Mouse (Mus musculus): ENCODE measurements around the gene Cnn1. TPM values are rescaled to one million over a fixed set of nuclear protein-coding genes. Genes with fewer than 3 reads are reported as not detected.
"Not testable (repeated sequence)": the region's sequence is repeated elsewhere in the genome, so short reads cannot be mapped to it uniquely, and the experiment has no call there.

Gene Cnn1
- total RNA-seq, 2 experiments from 2014 or later, result 0.42 to 0.43 TPM

DNA sequence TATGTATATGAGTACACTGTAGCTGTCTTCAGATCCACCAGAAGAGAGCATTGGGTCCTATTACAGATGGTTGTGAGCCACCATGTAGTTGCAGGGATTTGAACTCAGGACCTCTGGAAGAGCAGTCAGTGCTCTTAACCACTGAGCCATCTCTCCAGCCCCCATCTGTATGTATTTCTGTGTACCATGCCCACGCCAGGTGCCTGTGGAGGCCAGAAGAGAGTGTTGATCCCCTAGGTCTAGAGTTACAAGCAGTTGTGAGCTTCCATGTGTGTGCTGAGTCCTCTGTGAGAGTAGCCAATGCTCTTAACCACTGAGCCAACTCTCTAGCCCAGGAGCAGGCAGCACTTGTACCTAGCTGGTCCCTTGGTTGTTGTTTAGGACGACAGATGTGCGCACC lies 25.2 kb downstream of the Cnn1 start:
- DNase-seq (ENCODE audit: low spot score in 2 of 2), result no peak

DNA sequence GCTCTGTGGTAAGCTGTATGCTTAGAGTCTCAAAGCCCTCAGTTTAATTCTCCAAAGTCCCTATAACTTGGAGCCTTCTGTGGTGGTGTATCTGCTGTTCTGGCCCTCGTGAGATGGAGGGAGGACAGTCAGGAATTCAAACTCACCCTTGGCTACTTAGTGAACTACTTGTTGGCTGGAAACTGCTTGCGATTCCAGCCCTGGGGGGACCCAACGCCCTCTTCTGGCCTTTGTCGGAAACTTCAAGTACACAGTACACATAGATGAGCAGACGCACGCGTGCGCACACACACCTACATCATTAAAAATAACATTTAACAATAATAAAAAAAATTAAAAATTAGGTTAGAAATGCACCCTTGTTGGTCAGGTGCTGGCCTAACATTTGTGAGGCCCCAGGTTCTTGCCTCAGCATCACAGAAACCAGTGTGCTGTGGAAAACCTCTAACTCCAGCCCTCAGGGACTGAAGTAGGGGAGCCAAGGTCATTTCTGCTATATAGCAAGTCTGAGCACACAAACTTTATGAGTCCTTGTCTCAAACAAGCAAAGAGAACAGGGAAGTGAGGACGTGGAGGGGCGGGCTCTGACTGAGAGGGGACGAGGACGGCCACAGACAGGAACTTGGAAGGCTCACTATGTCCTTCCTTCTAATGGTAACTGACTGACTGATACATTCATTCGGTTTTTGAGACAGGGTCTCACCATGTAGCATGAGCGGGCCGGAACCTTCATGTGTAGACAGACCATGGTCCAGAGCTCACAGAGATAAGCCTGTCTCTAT lies 26.4 kb downstream of the Cnn1 start:
- DNase-seq (ENCODE audit: low spot score in 2 of 2), result no peak

DNA sequence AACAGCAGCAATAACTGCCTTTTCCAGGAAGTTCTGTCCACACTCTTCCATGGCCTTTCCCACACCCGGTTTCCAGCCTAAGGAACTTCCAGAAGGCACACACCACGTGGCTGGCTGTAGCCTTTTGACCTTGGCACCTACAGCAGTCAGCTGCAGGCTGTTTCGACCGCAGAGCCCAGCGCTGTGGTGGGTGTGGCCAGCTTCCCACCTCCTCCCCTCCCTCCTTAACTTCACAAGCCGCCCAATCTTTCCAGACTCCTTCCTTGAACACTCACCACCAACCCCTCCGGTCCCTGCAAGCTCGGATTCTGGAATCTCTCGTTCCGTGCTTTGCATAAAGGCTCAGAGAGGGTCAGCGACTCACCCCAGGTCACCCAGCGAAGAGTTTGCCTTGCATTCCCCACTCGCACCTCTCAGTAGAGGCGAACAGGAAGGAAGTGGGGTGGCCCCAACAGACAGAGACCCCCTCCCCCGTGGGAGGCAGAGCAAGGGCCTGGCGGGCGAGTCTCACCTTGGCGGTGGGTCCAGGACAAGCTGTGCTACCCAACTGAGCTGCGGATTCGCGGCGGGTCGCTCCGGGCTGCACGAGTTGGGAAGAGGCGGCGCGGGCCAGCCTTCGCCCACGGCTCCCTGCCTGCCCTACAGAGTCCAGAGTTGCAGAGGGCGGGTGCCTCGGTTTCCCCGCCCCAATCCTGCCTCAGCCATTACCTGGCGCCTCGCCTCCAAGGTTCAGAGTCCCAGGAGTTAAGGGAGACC lies 32.4 kb downstream of the Cnn1 start:
- DNase-seq (ENCODE audit: low spot score in 2 of 2), result no peak

DNA sequence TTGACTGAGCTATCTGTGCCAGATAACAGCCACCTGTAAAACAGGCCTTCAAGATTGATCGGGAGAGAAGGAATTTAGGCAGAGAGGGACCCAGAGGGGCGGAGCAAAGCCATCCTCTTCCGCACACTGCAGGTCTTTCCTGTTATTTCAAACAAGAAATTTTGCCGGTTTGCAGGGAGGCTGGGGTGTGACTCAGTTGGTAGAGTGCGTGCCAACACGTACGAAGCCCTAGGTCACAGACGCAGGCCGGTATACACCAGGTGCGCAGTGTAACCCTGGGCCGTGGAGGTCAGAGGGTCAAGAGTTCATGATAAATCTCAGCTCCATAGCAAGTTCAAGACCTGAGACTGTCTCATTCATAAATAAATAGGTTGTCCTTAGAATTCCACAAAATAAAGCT lies 33.2 kb downstream of the Cnn1 start:
- no peak for DNase-seq (ENCODE audit: low spot score in 2 of 2)

DNA sequence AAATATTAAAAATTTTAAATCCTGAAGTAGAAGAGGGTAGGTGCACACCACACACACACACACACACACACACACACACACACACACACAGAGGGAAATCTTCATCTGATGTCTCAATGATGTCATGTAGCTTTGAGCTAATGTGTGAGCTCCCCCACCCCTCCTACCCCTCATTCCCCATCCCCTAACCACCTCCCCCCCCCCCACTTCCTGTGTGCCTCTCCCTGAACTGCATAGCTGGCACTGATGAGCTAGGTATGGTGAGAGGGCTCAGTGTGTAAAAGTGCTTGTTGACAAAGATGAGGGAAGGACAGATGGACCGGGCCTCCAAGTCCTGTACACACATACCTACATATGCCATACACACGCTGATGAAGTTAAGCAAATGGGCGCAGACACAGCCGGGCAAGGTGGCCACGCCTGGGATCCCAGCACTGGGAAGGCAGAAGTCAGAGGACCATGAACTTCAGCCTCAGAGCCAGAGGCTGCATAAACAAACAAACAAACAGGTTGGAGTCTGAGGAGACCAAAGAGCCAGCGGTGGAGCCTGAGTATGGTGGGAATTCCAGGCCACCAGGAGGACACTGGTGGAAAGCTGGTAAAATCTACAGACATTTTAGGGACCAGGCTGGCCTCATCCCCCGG lies 35.4 kb downstream of the Cnn1 start:
- DNase-seq (ENCODE audit: low spot score in 2 of 2), result no peak

DNA sequence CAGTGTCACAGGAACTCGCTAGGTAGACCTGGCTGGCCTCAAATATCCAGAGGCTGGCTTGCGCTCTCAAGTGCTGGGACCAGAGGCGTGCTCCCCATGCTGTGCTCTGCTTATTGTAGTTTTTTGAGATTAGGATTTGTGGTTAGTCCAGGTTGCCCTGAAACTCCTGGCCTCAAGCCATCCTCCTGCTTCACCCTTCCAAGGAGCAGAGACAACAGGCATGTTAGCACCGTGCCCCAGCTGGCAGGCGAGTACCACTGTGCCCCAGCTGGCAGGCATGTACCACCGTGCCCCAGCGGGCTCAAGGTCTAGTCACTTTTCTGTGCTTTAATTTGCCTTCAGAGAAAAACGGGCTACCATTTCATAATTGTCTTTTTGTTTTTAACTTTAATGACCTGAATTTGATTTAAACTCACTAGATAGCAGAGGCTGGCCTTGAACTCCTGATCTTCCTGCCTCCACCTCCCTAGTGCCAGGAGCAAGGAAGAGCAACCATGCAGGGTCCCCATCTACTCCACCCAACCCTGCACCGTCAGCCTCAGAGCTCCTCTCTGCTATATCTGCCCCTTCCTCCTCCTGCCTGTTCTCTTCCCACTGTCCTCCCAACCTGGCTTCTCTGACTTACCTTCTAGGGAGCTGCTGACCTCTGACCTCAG lies 36.1 kb downstream of the Cnn1 start:
- no peak for DNase-seq (ENCODE audit: low spot score in 2 of 2)

DNA sequence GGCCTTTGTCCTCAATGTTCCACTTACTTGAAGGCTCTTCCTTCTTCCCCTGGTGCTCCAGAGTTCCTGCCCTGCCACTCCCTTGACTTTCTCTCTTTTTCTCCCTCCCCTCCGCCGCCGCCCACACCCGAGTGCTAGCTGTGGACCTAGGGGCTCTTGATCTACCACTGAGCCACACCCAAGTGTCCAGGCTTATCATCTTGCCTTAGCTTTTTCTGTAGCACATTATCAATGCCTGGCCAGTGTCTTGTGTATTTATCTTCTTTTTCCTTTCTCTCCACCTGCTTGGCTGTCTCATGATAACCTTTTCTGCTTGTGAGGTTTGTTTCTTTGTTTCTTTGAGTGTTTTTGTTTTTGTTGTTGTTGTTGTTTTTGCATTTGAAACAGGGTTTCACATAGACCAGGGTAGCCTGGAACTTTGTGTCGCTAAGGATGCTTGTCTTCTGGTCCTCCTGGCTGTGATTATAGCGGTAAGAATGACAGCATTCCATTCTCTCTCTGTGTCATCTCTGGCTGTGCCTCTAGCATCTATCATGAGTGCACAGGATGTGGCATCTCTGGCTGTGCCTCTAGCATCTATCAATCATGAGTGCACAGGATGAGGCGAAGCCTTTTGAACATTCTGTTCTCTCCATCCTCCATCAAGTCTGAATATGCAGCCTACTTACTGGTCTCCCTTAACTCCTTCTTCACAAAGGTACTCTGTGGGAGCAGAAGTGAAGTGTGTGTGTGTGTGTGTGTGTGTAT lies 36.8 kb downstream of the Cnn1 start, which contains the start of gene Acp5:
TSS of gene Acp5 (minus strand) at position 68 of the 747 bp plus-strand sequence.
- DNase-seq (ENCODE audit: low spot score in 2 of 2), result no peak

DNA sequence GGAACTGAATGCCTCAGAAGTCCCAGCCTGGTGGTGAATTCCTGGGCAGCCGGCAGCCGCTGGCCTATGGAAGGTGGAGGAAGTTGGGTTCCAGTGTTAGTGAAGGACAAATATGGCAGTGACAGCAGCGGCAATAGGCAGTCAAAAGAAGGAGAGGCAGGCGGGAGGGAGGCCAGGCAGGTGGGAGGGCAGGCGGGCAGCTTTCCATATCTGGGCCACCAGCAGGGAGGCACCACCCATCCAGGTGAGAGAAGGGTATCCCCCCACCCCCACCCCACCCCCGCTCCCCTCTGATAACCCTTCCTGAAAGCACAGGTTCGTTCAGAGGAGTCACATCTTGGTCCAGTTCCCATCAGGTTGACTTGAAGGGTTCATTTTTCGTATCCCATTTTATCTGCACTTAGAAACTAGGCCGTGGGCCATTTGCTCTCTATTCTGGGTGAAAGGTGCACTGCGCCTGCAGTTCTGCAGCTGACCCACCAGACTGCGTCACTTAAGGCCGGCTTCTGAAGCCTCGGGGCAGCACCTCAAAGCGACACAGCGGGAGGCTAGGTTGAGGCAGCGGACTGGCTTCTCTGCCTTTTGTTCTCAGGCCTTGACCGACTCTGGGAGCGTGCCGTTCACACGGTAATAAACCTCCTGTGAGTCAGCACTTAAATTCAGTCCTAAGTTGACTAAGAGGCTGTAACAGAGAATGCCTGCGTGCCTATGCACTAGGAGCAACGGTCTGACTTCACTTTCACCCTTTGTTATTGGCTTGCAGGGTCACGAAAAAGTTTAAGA lies 37.9 kb downstream of the Cnn1 start:
- DNase-seq (ENCODE audit: low spot score in 2 of 2), result no peak

DNA sequence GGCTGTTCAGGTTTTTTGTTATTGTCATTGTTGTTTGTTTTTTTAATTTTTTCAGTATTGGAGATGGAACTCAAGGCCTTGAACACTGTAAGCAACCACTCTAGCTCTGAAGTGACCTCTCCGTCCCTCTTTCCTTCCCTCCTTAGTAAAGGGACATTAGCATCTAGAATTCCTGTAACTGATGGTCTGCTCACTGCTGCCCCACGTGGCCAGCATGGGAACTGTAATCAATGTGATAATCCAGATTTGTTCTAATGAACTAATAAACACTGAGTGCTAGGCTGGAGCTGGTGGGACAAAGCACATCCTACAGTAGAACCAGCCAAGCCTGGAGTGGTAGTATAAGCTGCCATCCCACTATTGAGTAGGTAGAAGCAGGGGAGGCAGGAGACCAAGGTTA lies 39.5 kb downstream of the Cnn1 start:
- DNase-seq (ENCODE audit: low spot score in 2 of 2), result peak; percentile 42 to 50

DNA sequence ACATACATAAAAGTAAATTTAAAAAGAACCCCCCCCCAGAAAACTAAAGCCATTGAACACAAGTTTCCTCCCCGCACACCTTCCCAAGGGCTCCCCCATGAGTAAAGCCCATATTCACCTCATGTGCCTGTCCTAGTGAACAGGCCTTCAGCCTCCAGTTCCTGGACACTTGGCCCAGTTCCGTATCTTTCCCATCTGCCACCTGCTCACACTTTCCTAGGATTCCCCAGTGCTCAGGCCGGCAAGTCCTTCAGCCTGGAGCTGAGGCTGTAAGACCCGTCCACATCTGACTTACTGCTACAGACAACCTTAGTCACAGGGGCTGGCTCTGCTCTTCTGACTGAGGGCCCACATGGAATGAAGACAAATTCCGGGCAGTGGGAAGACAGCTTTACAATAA lies 40.7 kb downstream of the Cnn1 start:
- no peak for DNase-seq (ENCODE audit: low spot score in 2 of 2)

DNA sequence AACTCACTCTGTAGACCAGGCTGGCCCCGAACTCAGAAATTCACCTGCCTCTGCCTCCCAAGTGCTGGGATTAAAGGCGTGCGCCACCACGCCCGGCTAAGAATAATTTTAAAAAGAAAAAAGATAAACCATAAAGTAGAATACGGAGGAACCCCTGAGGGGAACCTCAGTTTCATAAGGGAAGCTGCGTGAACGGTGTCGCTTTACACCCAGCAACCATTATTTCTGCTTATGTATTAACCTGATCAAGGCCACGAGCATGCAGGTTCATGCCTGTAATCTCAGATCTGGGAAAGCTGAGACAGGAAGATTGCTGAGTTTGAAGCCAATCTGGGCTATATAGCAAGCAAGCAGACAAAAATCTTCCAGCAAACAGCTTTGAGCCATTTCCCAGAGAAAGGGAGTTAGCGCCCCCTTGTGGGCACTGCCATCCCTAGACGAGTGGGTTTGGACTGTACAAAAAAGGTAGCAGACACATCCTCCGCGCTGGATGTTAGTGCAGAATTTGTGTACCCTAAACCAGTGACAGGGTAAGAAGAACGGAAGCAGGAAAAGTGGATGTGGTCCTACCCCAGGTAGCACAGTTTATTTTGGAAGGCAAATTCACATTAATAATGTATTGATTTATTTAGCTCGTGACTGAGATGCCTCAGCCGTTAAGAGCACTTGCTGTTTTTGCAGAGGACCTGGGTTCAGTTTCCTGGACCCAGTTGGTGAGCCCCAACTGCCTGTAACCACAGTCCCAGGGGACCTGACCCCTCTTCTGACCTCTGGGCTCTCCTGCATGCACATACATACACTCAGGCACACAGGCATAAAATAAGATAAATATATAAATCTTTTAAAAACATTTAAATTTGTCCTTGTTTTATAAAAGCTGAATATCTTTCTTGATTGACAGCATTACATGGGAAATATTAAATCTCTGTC lies 44.4 kb downstream of the Cnn1 start:
- peak; percentile 90 to 91 for DNase-seq (ENCODE audit: low spot score in 2 of 2)

DNA sequence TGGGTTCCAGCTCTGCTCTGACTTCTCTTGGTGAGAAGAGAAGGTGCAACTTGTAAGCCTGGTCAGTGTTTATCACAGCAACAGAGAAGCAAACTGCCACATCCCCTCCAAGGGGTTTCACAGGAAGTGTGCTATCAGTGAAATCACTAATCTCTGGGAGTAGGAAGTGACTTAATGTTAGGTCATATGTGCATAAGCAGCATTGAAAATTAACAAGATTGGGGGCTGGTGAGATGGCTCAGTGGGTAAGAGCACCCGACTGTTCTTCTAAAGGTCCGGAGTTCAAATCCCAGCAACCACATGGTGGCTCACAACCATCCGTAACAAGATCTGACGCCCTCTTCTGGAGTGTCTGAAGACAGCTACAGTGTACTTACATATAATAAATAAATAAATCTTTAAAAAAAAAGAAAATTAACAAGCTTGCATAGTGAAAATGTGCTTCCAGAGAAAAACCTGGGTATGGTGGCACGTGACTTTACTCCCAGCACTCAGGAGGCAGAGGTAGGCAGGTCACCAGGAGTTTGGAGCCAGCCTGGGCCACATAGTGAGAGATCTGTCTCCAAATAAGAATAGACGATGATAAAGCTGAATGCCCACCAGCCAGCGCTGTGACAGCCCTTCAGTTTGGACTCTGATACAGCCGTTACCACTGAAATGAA lies 45.4 kb downstream of the Cnn1 start:
- no peak for DNase-seq (ENCODE audit: low spot score in 2 of 2)

DNA sequence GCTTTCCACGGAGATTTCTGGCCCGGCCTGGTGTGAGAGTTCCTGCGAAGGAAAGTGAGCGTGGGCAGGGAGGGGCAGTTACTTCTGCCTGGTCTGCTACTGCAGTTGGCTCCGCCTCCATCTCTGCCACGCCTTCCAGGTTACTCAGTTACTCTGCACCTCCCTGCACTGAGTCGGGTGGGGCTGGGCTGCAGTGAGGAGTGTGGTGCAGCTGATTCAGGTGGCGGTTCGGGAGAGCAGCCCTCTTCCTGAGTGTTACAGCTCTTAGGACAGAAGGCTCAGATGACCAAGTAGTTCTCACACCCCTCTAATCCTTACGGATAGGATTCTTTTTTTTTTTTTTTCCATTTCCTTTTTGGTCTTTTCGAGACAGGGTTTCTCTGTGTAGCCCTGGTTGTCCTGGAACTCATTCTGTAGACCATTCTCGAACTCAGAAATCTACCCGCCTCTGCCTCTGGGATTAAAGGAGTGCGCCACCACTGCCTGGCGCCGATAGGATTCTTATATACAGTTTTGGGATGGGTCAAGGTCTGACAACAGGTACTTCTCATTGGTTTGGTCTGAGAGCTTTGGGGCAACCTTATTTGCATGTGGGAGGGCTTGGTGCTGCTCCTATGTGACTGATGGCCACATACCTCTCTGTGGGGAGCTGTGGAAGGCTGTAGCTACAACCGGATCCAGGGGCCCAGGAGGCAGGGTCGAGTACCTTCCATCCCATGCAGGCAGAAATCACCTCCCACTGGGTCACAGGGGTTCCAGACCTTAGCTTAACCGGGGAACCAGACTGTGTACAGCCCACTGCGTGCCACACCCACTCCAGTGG lies 50.6 kb downstream of the Cnn1 start:
- DNase-seq (ENCODE audit: low spot score in 2 of 2), result no peak

DNA sequence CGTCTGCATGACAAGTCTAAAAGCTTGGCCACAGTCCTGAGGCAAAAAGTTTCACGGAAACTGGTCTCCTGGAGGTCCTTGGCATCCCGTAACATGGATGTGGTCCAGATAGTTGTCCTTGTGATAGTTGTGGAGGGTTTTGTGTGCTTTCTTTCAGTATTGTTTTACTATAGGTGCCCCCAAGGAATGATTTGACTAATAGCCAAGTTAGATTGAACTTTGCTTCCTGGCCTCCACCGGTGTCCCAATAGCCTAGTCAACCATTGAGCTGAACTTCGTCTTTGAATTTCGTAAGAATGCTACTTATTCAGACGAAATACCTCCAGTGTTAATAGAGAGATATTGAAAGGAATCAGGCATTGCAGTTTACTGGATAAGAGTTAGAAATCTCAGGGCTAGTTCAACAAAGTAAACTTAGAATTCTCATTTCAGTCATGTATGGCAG lies 51.3 kb downstream of the Cnn1 start:
- not testable (repeated sequence) for DNase-seq (ENCODE audit: low spot score in 2 of 2)

DNA sequence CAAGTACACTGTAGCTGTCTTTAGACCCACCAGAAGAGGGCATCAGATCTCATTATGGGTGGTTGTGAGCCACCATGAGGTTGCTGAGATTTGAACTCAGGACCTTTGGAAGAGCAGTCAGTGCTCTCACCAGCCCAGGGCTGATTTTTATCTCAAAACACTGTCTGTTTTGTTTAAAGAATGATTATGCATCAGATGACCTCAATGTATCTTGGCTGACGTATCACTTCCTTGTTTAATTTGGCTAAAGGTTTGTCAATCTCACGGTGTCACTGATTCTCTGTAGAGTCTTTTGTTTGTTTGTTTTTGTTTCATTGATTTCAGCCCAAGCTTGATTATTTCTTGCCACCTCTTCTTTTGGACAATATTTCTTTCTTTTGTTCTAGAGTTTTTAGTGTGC lies 51.9 kb downstream of the Cnn1 start:
- DNase-seq (ENCODE audit: low spot score in 2 of 2), result no peak

DNA sequence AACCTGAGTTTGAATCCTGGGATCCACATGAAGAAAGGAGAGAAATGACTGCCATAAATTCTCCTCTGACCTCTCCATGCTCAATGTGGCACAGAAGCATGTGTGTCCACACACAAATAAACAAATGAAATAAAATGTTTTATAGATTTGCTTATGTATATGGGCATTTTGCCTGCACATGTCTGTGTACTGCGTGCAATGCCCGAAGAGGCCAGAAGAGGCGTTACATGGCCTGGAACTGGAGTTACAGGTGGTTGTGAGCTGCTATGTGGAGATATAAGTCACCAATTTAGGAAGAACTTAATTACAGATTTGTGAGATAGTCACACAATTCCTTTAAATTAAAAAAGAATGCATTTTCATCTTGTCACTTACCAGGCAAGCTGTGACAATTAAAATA lies 54.8 kb downstream of the Cnn1 start:
- DNase-seq (ENCODE audit: low spot score in 2 of 2), result no peak

DNA sequence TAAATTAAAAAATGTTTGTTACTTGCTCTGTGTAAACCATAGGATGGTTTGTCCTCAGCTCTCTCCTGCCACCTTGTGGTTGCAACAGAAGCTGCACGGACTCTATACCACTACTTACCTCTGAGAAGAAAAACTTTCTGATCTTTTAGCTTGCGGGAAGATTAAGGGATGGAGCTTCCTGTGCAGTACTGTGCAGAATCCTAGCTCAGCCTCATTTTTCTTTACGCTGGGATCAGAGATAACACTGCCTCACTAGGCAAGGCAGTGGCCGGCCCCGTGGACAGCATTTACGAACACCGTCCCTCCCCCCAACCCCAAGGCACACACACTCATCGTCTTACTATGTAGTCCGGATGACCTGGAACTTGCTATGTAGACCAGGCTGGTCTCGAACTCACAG lies 56.6 kb downstream of the Cnn1 start:
- peak; percentile 70 to 79 for DNase-seq (ENCODE audit: low spot score in 2 of 2)

Data from layer of hippocampus, postnatal 10 days (tissue).